Mouse (Mus musculus): ENCODE data around the gene Gm13693. TPM values are rescaled to one million over a fixed set of nuclear protein-coding genes. Genes with fewer than 3 reads are reported as not detected.
"Not testable (repeated sequence)": the region's sequence is repeated elsewhere in the genome, so short reads cannot be mapped to it uniquely, and the experiment has no call there.

The Gm13693 gene
- polyA plus RNA-seq, 1 experiment from 2014 or later, result not detected

DNA sequence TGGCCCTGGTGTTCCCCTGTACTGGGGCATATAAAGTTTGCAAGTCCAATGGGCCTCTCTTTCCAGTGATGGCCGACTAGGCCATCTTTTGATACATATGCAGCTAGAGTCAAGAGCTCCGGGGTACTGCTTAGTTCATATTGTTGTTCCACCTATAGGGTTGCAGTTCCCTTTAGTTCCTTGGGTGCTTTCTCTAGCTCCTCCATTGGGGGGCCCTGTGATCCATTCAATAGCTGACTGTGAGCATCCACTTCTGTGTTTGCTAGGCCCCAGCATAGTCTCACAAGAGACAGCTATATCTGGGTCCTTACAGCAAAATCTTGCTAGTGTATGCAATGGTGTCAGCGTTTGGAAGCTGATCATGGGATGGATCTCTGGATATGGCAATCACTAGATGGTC, 33.2 kb downstream of the Gm13693 start:
- H3K4me2 ChIP-seq; H3K9ac ChIP-seq; H3K4me3 ChIP-seq; ATAC-seq (ENCODE audit: low FRiP score, low read depth); H3K27ac ChIP-seq (replicated peaks); H3K27me3 ChIP-seq; H3K9me3 ChIP-seq; H3K4me1 ChIP-seq (replicated peaks); H3K36me3 ChIP-seq: not testable (repeated sequence)
- 100% methylated on average over 1 of the region's 3 CpGs for WGBS

DNA sequence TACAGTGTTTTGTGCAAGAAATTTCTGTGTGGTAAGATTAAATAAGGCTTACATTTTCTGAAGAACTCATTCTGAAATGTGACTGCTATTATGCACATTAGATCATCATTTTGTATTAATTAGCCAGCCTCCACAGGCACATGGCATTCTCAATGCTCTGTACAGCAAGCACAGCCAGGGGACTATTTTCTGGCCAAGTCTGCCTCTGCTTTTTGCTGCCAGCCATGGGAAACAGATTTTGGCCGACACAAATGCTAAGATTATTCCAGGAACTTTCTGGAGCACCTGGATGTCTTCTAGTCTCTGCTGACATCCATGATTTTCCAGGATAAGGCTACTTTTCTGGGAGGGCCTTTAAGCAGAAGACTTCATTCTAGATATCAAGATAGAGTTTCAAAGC, 47.6 kb downstream of the Gm13693 start:
- no peak overlapping the region for H3K4me2 ChIP-seq
- H3K27ac ChIP-seq (replicated peaks), result no peak overlapping the region
- H3K4me3 ChIP-seq, result no peak overlapping the region
- H3K36me3 ChIP-seq, result no peaks in the 10 kb centered on the region
- H3K9me3 ChIP-seq, result no peaks in the 10 kb centered on the region
- WGBS, result 57% methylated on average over 1 of the region's 1 CpGs
- ATAC-seq (ENCODE audit: low FRiP score, low read depth), result no peak
- H3K4me1 ChIP-seq (replicated peaks), result no peaks in the 10 kb centered on the region
- no peak overlapping the region for H3K9ac ChIP-seq
- H3K27me3 ChIP-seq, result no peaks in the 10 kb centered on the region

DNA sequence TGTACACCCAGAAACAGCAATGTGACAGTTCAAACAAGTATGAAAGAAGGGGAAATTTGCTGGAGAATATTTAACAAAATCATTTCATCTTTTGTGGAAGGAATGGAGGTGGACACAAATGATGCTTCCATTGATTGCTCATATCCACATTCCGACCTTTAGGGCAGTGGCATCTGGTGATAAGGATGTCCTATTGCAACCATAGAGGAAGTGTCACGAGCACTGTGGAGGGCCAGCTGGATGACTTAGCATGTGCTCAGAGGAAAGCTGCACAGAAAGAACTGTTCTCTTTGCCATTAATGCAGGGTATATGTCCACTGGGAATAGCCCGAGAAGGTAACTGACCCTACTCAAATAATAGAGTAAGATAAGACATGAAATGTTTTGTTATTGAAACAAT, 48.5 kb downstream of the Gm13693 start:
- no peaks in the 10 kb centered on the region for H3K27me3 ChIP-seq
- H3K4me3 ChIP-seq, result no peak overlapping the region
- H3K9me3 ChIP-seq, result no peaks in the 10 kb centered on the region
- no peak overlapping the region for H3K27ac ChIP-seq (replicated peaks)
- no peak for ATAC-seq (ENCODE audit: low FRiP score, low read depth)
- H3K4me1 ChIP-seq (replicated peaks), result no peaks in the 10 kb centered on the region
- 78% methylated on average over 3 of the region's 3 CpGs for WGBS
- H3K4me2 ChIP-seq, result no peak overlapping the region
- H3K9ac ChIP-seq, result no peak overlapping the region
- H3K36me3 ChIP-seq, result no peaks in the 10 kb centered on the region

Other genes with a start within 250 kb of the Gm13693 start
- gene Itgav, start 237.1 kb upstream of the Gm13693 start, polyA plus RNA-seq (2015; fragmentation: Nextera tagmentation; extraction: Ambion mirVana), result 26.5 and 27.5 TPM in 2 replicates
- 71.7 and 73.6 TPM in 2 replicates for gene Fam171b, start 148.9 kb upstream of the Gm13693 start, polyA plus RNA-seq (2015; fragmentation: Nextera tagmentation; extraction: Ambion mirVana)
- not detected in 2 replicates for gene Zswim2, start 20.3 kb upstream of the Gm13693 start, polyA plus RNA-seq (2015; fragmentation: Nextera tagmentation; extraction: Ambion mirVana)
- not detected in 2 replicates for gene Gm13698, start 5.8 kb upstream of the Gm13693 start, polyA plus RNA-seq (2015; fragmentation: Nextera tagmentation; extraction: Ambion mirVana)
- not detected in 2 replicates for gene Gm13695, start 5.8 kb downstream of the Gm13693 start, polyA plus RNA-seq (2015; fragmentation: Nextera tagmentation; extraction: Ambion mirVana)
- not detected in 2 replicates for gene Gm13696, start 11.6 kb downstream of the Gm13693 start, polyA plus RNA-seq (2015; fragmentation: Nextera tagmentation; extraction: Ambion mirVana)
- not detected in 2 replicates for gene Gm13694, start 17.4 kb downstream of the Gm13693 start, polyA plus RNA-seq (2015; fragmentation: Nextera tagmentation; extraction: Ambion mirVana)
- not detected in 2 replicates for gene Gm13697, start 23.2 kb downstream of the Gm13693 start, polyA plus RNA-seq (2015; fragmentation: Nextera tagmentation; extraction: Ambion mirVana)
- not detected in 2 replicates for gene Gm13691, start 29.1 kb downstream of the Gm13693 start, polyA plus RNA-seq (2015; fragmentation: Nextera tagmentation; extraction: Ambion mirVana)

All from hindbrain, embryonic 15.5 days (tissue).